Mouse (Mus musculus): ENCODE results near the gene Slc25a12. TPM values are rescaled to one million over a fixed set of nuclear protein-coding genes. Genes with fewer than 3 reads are reported as not detected.

The Slc25a12 gene
- 189 and 236 TPM in 2 replicates for polyA plus RNA-seq (2015; fragmentation: Nextera tagmentation; extraction: Ambion mirVana)

DNA sequence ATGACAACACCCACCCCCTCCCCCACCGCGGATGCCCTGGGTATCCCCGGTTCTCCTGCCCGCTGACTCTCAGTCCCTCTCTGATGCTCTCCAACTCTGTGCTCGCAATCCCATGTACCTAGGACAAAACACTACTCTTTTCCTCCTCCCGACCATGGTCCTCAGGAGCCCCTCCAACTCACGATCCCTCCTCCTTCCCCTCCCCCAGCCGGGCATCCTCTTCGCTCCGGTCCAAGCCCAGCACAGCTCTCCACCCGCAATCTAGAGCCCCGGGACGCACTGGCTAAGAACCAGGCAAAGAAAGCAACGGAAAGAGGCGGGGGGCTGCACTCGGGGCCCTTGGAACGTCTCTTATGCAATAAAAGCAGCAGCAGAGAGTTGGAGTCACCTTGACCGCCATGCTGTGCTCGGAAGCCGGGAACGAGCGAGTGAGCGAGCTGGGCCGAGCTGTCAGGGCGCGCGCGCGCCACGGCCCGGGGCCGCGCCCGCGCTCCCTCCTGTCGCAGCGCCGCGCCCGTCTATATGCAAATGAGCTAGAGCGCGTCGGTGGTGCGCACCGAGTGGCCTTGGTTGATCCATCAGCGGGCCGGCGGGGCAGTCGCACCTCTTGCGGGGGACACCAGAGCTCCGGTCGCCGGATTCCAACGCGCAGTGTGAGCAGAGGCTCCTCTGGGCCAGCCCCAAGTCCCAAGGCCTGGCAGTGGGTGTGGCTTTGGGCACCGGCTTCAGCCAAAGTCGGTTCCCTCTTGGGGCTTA lies at the start of gene Slc25a12:
Slc25a12 (minus strand) TSS at position 625 of the 756 bp plus-strand sequence.

DNA sequence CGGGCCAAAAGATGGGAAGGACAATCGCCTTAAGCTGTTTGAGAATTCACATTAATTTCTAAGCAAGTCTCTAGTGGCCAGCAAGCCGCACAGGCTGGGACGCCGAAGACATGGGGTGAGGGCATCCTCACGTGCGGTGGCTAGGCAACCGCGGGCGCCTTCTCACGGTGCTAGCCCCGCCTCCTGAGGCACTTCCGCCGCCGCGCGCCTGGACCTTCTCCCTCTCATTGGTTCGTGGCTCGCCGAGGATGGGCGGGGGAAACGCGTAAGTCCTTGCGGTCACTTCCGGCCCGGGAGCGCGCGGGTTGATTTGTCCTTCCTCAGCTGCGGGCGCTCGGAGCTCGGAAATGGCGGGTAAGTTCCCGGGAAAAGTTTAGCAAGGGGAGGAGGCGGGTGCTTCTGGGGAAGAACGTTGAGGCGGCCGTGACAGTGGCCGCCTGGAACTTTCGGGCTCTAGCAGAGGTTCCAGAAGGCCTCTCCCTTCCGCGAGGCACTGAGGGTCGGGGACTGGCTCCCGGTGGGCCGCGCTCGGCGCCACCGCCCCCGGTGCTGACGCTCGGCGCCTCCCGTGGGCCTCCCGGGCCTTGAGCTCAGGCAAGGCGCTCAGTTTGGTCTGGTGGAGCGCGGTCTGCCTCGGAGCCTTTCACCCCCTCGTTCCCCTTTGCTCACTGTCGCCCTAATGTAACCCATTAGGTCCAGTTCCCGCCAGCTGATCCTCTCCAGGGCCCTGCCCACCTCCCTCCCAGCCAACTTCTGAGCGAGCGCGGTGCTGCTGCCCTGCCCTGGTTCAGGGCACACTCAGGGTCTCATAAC lies 21.6 kb upstream of the Slc25a12 start, which contains the start of gene Hat1:
Hat1 (plus strand) TSS at position 8 of the 813 bp plus-strand sequence.

Other genes with a start within 250 kb of the Slc25a12 start
- gene Cybrd1, start 249.8 kb downstream of the Slc25a12 start, polyA plus RNA-seq (2015; fragmentation: Nextera tagmentation; extraction: Ambion mirVana), result 0.94 and 1.2 TPM in 2 replicates
- gene Dync1i2, start 156.0 kb downstream of the Slc25a12 start, polyA plus RNA-seq (2015; fragmentation: Nextera tagmentation; extraction: Ambion mirVana), result 40.6 and 46.9 TPM in 2 replicates
- gene Hat1, start 21.2 kb upstream of the Slc25a12 start, polyA plus RNA-seq (2015; fragmentation: Nextera tagmentation; extraction: Ambion mirVana), result 32.9 and 36.7 TPM in 2 replicates
- 23.8 and 28.4 TPM in 2 replicates for gene Metap1d, start 85.5 kb upstream of the Slc25a12 start, polyA plus RNA-seq (2015; fragmentation: Nextera tagmentation; extraction: Ambion mirVana)
- 0.10 and 0.13 TPM in 2 replicates for gene Dlx1, start 160.4 kb upstream of the Slc25a12 start, polyA plus RNA-seq (2015; fragmentation: Nextera tagmentation; extraction: Ambion mirVana)
- 0.12 TPM in 1 of 2 replicates, not detected in the other for gene Dlx2, start 179.0 kb upstream of the Slc25a12 start, polyA plus RNA-seq (2015; fragmentation: Nextera tagmentation; extraction: Ambion mirVana)

All from skeletal muscle tissue, postnatal 0 days (tissue).